Mouse (Mus musculus) Patski (cell line): ENCODE measurements at regions not wholly inside any gene's neighbourhood (a gene's known extent, or its start where the extent isn't known, plus 50 kb on each side); places are given as distances from the start of the nearest gene placed in this dataset.

Experiments used
- ATAC-seq: fragments of 100-300 bp; one replicate; pipeline ENCODE4 v1.8.0; 2021
- CTCF ChIA-PET: fragments of 350-600 bp; sonication (Branson Sonifier 250); formaldehyde crosslinking; loops from one replicate; lab custom pipeline; 2022; ENCODE audit warnings: inconsistent platforms; lab: Charles Lee
- POLR2A ChIA-PET: fragments of 350-600 bp; sonication (Branson Sonifier 250); formaldehyde crosslinking; loops from one replicate; lab custom pipeline; 2022; ENCODE audit warnings: antibody characterized with exemption, inconsistent platforms; lab: Charles Lee
- DNase-seq: peaks from one replicate; pipeline ENCODE4 v3.0.0-alpha.2; 2011; ENCODE audit warnings: low read depth, low spot score
- H3K27me3 ChIP-seq: fragments of 371-371 bp; one replicate; pipeline ENCODE4 v1.5.1; 2021
- CTCF ChIP-seq: fragments of 100-300 bp; IDR thresholded peaks from one replicate; pipeline ENCODE4 v1.5.1; 2021
- in situ Hi-C: fragments of 300-500 bp; cut with MboI; formaldehyde crosslinking; loops from 3 replicates; pipeline ENCODE4 v1.11.1; 2018; ENCODE audit warnings: low pct_unique_long_range_greater_than_20kb, mixed read lengths

GRCm38 (mm10) chr10:96342476-96342875 is 206.1 kb downstream of the Gm5426 start:
- ATAC-seq (no peak), DNase-seq (no peak)
- no peaks in the 10 kb centered on the region for H3K27me3 ChIP-seq
- ChIA-PET POLR2A (no interaction called here), CTCF (interaction anchor here (1.1 to 1.3 kb wide), 2 partner anchors 10 to 22 kb away, joined by 3 to 4 read pairs; no protein-coding TSS in a partner anchor)
- in situ Hi-C loops: no loop called here
- TF ChIP-seq CTCF: no peak

GRCm38 (mm10) chr10:96343666-96344065 is 207.3 kb downstream of the Gm5426 start:
- ATAC-seq: no peak
- DNase-seq: no peak
- no peak for TF ChIP-seq CTCF
- in situ Hi-C loops: no loop called here
- ChIA-PET CTCF (no interaction called here), POLR2A (no interaction called here)
- no peaks in the 10 kb centered on the region for H3K27me3 ChIP-seq

GRCm38 (mm10) chr10:96350692-96351091 is 214.3 kb downstream of the Gm5426 start:
- ATAC-seq (no peak), DNase-seq (no peak)
- no peaks in the 10 kb centered on the region for H3K27me3 ChIP-seq
- CTCF ChIA-PET: interaction anchor here (0.7 kb wide), 1 partner anchor 218 kb away, joined by 3 read pairs; no protein-coding TSS in a partner anchor
- in situ Hi-C loops: no loop called here
- POLR2A ChIA-PET: no interaction called here
- TF ChIP-seq CTCF: no peak

- no peaks in the 10 kb centered on the region for H3K27me3 ChIP-seq
- ATAC-seq (no peak), DNase-seq (no peak)
- ChIA-PET CTCF (interaction anchor here (0.7 kb wide), 1 partner anchor 219 kb away, joined by 3 read pairs; no protein-coding TSS in a partner anchor), POLR2A (no interaction called here)
- in situ Hi-C loops: no loop called here
- no peak for TF ChIP-seq CTCF
Observed at GRCm38 (mm10) chr10:96351320-96351719, 214.9 kb downstream of the Gm5426 start.

- POLR2A ChIA-PET: no interaction called here
- in situ Hi-C loops: no loop called here
- H3K27me3 ChIP-seq: no peaks in the 10 kb centered on the region
- ATAC-seq: no peak
- TF ChIP-seq CTCF: no peak
- DNase-seq: no peak
- CTCF ChIA-PET: interaction anchor here (1.1 kb wide), 1 partner anchor 29 kb away, joined by 3 read pairs; no protein-coding TSS in a partner anchor
Observed at GRCm38 (mm10) chr10:96356980-96357624, 220.7 kb downstream of the Gm5426 start.

- H3K27me3 ChIP-seq: no peaks in the 10 kb centered on the region
- CTCF ChIA-PET: no interaction called here
- TF ChIP-seq CTCF: no peak
- ATAC-seq (no peak), DNase-seq (no peak)
- POLR2A ChIA-PET: no interaction called here
- in situ Hi-C loops: no loop called here
Observed at GRCm38 (mm10) chr10:96357632-96358031, 221.2 kb downstream of the Gm5426 start.

- ChIA-PET CTCF (no interaction called here), POLR2A (no interaction called here)
- no peak for TF ChIP-seq CTCF
- no peak for DNase-seq
- ATAC-seq: no peak
- in situ Hi-C loops: no loop called here
- no peaks in the 10 kb centered on the region for H3K27me3 ChIP-seq
Observed at GRCm38 (mm10) chr10:96358984-96359383, 222.6 kb downstream of the Gm5426 start.

GRCm38 (mm10) chr10:96362211-96362610 is 225.8 kb downstream of the Gm5426 start:
- DNase-seq (no peak), ATAC-seq (no peak)
- H3K27me3 ChIP-seq: no peaks in the 10 kb centered on the region
- ChIA-PET POLR2A (no interaction called here), CTCF (no interaction called here)
- TF ChIP-seq CTCF: no peak
- in situ Hi-C loops: no loop called here

GRCm38 (mm10) chr10:96363867-96364266 is 227.5 kb downstream of the Gm5426 start:
- in situ Hi-C loops: no loop called here
- ATAC-seq (no peak), DNase-seq (no peak)
- CTCF ChIA-PET: no interaction called here
- no peak for TF ChIP-seq CTCF
- H3K27me3 ChIP-seq: no peaks in the 10 kb centered on the region
- POLR2A ChIA-PET: no interaction called here

- in situ Hi-C loops: no loop called here
- DNase-seq: no peak
- H3K27me3 ChIP-seq: no peaks in the 10 kb centered on the region
- no peak for TF ChIP-seq CTCF
- CTCF ChIA-PET: no interaction called here
- POLR2A ChIA-PET: no interaction called here
- ATAC-seq: no peak
Observed at GRCm38 (mm10) chr10:96365101-96365500, 228.7 kb downstream of the Gm5426 start.

GRCm38 (mm10) chr10:96366871-96367270 is 230.5 kb downstream of the Gm5426 start:
- H3K27me3 ChIP-seq: no peaks in the 10 kb centered on the region
- ATAC-seq (no peak), DNase-seq (no peak)
- CTCF ChIA-PET: no interaction called here
- in situ Hi-C loops: no loop called here
- no peak for TF ChIP-seq CTCF
- POLR2A ChIA-PET: no interaction called here
